Mouse (Mus musculus) kidney, adult 2 months (tissue): ENCODE measurements around the gene Vsig10l.

Experiments used
- CTCF ChIP-seq: fragments of 200-500 bp; conservative IDR thresholded peaks from 2 replicates; pipeline ENCODE4 v1.5.1; 2011; ENCODE audit warnings: low read depth, mild to moderate bottlenecking, control low read depth, low read length, moderate library complexity, mixed read lengths; ENCODE audit not compliant: insufficient read depth, insufficient read length
- POLR2A ChIP-seq: fragments of 200-500 bp; IDR thresholded peaks from one replicate; pipeline ENCODE4 v1.6.1; 2011; ENCODE audit warnings: low read depth, low read length, control low read depth

DNA sequence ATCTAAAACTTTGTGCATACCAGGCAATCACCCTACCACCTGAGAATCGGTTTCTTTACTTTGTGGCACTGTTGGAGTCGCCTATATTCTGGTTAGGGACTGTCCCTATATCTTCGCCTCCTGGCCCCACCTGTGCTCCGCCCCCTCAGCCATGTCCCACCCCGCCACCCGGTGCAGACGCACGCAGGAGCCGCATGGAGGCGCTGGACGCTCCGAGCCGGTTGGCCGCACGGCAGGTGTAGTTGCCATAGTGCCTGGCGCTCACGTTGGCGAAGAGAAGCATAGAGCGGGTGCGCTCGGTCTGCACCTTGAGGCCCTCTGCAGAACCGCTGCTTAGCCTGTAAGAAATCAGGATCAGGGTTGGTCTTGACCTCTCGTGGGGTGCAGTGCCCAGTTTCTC is 12.8 kb downstream of the Vsig10l start:
- TF ChIP-seq CTCF (no peak), POLR2A (no peak)
